Mouse (Mus musculus): ENCODE data around the gene Psmb4.
"Not testable (repeated sequence)": the region's sequence is repeated elsewhere in the genome, so short reads cannot be mapped to it uniquely, and the experiment has no call there.

Gene Psmb4

GRCm38 (mm10) chr3:94904759-94905158 lies 18.0 kb upstream of the Psmb4 start:
- DNase-seq (ENCODE audit: low spot score), result not testable (repeated sequence)

- peak; percentile 70 for DNase-seq (ENCODE audit: low spot score)
These were observed 16.0 kb upstream of the Psmb4 start for GRCm38 (mm10) chr3:94902747-94903146.

GRCm38 (mm10) chr3:94894076-94894475 lies 7.3 kb upstream of the Psmb4 start:
- DNase-seq (ENCODE audit: low spot score), result no peak

- DNase-seq (ENCODE audit: low spot score), result peak; percentile 71
These were observed 1.8 kb upstream of the Psmb4 start for GRCm38 (mm10) chr3:94888595-94888994.

- DNase-seq (ENCODE audit: low spot score), result no peak
These were observed 4.2 kb downstream of the Psmb4 start for GRCm38 (mm10) chr3:94882579-94882978.

GRCm38 (mm10) chr3:94881840-94882239 lies 4.9 kb downstream of the Psmb4 start:
- no peak for DNase-seq (ENCODE audit: low spot score)

GRCm38 (mm10) chr3:94878618-94879017 lies 8.1 kb downstream of the Psmb4 start:
- no peak for DNase-seq (ENCODE audit: low spot score)

GRCm38 (mm10) chr3:94869011-94869410 lies 17.8 kb downstream of the Psmb4 start:
- DNase-seq (ENCODE audit: low spot score), result no peak

GRCm38 (mm10) chr3:94859471-94859870 lies 27.3 kb downstream of the Psmb4 start:
- DNase-seq (ENCODE audit: low spot score), result no peak

- DNase-seq (ENCODE audit: low spot score), result no peak
These were observed 34.5 kb downstream of the Psmb4 start for GRCm38 (mm10) chr3:94852215-94852614.

GRCm38 (mm10) chr3:94851731-94852130 lies 35.0 kb downstream of the Psmb4 start:
- DNase-seq (ENCODE audit: low spot score), result peak; percentile 43

GRCm38 (mm10) chr3:94849338-94849737 lies 37.4 kb downstream of the Psmb4 start:
- DNase-seq (ENCODE audit: low spot score), result peak; percentile 76

GRCm38 (mm10) chr3:94847382-94847781 lies 39.4 kb downstream of the Psmb4 start:
- DNase-seq (ENCODE audit: low spot score), result no peak

GRCm38 (mm10) chr3:94839101-94839500 lies 47.7 kb downstream of the Psmb4 start:
- no peak for DNase-seq (ENCODE audit: low spot score)

GRCm38 (mm10) chr3:94838631-94839030 lies 48.1 kb downstream of the Psmb4 start:
- DNase-seq (ENCODE audit: low spot score), result peak; percentile 16

GRCm38 (mm10) chr3:94837959-94838496 lies 48.7 kb downstream of the Psmb4 start:
- DNase-seq (ENCODE audit: low spot score), result peak; percentile 82

- DNase-seq (ENCODE audit: low spot score), result peak; percentile 97
These were observed 49.4 kb downstream of the Psmb4 start, which contains the start of gene Pogz for GRCm38 (mm10) chr3:94837183-94837890. TSS of gene Pogz (plus strand) at chr3:94837567.

- no peak for DNase-seq (ENCODE audit: low spot score)
These were observed 51.4 kb downstream of the Psmb4 start for GRCm38 (mm10) chr3:94835396-94835795.
